Mouse (Mus musculus): ENCODE results near the gene Prdx2. TPM values are rescaled to one million over a fixed set of nuclear protein-coding genes. Genes with fewer than 3 reads are reported as not detected.

Gene Prdx2
- polyA plus RNA-seq, 1 experiment from 2014 or later = 1,124 TPM

DNA sequence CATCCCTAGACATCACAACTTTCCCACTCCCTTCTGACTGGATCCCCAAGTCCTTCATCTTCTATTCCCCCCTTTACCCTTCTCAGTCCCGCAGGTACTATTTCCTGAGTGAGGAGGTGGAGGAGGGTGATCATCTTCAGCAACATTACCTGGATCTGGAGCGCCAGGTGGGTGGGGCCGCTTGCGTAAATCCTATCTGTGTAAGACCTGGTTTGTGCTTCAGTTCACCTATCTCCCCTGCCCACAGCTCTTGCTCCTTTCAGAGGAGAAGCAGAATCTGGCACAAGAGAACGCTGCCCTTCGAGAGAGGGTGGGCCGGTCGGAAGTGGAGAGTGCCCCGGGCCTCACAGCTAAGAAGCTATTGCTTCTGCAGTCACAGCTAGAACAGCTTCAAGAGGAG is 25.0 kb downstream of the Prdx2 start:
- H3K27me3 ChIP-seq = peaks cover 5% of the 10 kb centered on the region; the same call in 1 of the 2 replicates
- no peak overlapping the region for H3K4me2 ChIP-seq
- WGBS = 94% methylated on average over 9 of the region's 9 CpGs
- H3K9me3 ChIP-seq = no peaks in the 10 kb centered on the region
- peaks cover 24% of the 10 kb centered on the region for H3K4me1 ChIP-seq (replicated peaks)
- H3K9ac ChIP-seq = no peak overlapping the region
- no peak overlapping the region for H3K4me3 ChIP-seq
- no peak for ATAC-seq (ENCODE audit: low FRiP score, low read depth)
- no peak overlapping the region for H3K27ac ChIP-seq (replicated peaks)
- no peaks in the 10 kb centered on the region for H3K36me3 ChIP-seq

DNA sequence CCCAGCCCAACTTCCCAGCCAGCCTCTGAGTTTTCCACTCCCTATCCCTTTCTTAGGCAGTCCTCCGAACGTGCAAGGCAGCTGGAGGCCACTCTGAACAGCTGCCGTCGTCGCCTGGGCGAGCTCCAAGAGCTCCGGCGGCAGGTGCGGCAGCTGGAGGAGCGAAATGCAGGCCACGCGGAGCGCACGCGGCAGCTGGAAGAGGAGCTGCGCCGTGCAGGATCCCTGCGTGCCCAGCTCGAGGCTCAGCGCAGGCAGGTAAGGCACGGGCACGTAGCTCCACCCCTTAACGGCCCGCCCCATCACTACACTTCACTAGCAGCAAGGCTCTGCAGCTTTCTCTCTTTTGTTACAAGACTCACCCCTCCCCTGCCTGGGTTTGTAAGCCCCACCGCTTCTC is 26.3 kb downstream of the Prdx2 start:
- Histone ChIP-seq H3K27ac (replicated peaks) (no peak overlapping the region), H3K27me3 (peaks cover 5% of the 10 kb centered on the region; the same call in 1 of the 2 replicates), H3K9me3 (no peaks in the 10 kb centered on the region), H3K4me1 (replicated peaks) (peaks cover 18% of the 10 kb centered on the region), H3K9ac (no peak overlapping the region), H3K36me3 (no peaks in the 10 kb centered on the region), H3K4me2 (peak overlapping the region; percentile 28), H3K4me3 (no peak overlapping the region)
- no peak for ATAC-seq (ENCODE audit: low FRiP score, low read depth)
- 18% methylated on average over 25 of the region's 25 CpGs for WGBS

DNA sequence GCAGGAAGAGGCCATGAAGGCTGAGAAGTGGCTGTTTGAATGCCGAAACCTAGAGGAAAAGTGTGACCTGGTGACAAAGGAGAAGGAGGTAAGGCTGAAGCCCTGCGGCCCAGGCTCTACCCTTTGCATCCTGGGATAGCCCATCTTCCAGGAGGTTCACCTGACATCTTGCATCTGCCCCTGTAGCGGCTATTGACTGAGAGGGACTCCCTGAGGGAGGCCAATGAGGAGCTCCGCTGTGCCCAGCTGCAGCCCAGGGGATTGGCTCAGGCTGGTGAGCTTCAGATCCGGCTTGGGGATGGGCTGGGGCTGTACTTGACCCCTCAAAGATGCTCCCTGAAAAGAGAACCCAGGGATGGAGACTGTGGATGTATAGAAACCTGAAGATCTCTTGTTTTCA is 27.6 kb downstream of the Prdx2 start:
- no peaks in the 10 kb centered on the region for H3K9me3 ChIP-seq
- no peak overlapping the region for H3K4me3 ChIP-seq
- no peak overlapping the region for H3K27ac ChIP-seq (replicated peaks)
- 0 out of 2 replicates have a peak, but pooled peaks cover 2% of the 10 kb centered on the region for H3K36me3 ChIP-seq
- H3K4me1 ChIP-seq (replicated peaks) = peaks cover 11% of the 10 kb centered on the region
- WGBS = 83% methylated on average over 5 of the region's 5 CpGs
- no peak overlapping the region for H3K4me2 ChIP-seq
- no peak overlapping the region for H3K9ac ChIP-seq
- no peak for ATAC-seq (ENCODE audit: low FRiP score, low read depth)
- H3K27me3 ChIP-seq = peaks cover 5% of the 10 kb centered on the region; the same call in 1 of the 2 replicates

DNA sequence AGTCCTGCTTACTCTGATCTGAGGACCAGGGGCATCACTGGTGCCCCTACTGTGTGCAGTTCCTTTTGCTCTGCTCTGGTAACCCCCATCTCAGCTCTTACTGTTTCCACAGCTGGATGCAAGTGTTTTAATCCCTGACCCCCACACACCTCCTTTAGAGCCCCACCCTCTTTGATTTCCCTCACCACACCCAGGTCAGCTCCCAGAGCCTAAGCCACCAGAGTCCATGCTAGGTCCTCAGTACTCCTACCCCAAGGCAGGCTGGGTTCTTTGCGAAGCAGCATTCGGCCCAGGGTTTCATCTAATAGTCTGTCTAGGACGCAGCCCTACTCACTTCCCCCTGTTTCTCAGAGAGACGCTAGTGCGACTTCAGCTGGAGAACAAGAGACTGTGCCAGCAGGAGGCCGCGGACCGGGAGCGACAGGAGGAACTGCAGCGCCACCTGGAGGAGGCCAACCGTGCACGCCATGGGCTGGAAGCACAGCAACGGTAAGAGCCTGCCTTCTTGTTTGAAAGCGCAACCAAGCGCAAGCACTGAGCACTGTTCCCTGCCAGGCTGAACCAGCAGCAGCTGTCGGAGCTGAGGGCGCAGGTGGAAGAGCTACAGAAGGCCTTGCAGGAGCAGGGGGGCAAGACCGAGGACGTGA is 28.4 kb downstream of the Prdx2 start:
- H3K4me3 ChIP-seq = no peak overlapping the region
- H3K9me3 ChIP-seq = no peaks in the 10 kb centered on the region
- peaks cover 11% of the 10 kb centered on the region for H3K4me1 ChIP-seq (replicated peaks)
- WGBS = 4% methylated on average over 19 of the region's 19 CpGs
- peak; percentile 84 for ATAC-seq (ENCODE audit: low FRiP score, low read depth)
- peaks cover 4% of the 10 kb centered on the region; the same call in 1 of the 2 replicates for H3K36me3 ChIP-seq
- H3K9ac ChIP-seq = no peak overlapping the region
- no peak overlapping the region for H3K27ac ChIP-seq (replicated peaks)
- H3K4me2 ChIP-seq = peak overlapping the region; percentile 29
- peaks cover 5% of the 10 kb centered on the region; the same call in 1 of the 2 replicates for H3K27me3 ChIP-seq

DNA sequence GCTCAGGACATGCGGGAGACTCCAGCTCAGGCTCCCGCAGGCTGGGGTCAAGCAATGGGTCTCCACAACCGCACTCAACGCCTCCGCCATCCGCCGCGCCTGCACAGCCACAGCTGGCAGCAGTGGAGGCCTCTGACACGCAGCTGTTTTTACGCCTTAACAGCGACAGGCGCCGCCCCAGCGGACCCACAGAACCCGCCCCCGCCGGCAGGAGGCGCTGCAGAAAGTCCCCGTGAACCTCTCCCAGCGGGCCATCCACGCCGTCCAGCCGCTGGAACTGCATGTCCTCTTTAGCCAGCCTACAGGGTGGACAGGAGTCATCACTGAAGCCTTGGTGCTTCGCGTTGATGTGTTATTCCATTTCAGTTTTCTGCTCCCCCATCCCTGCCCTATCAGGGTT is 38.3 kb downstream of the Prdx2 start:
- H3K27ac ChIP-seq (replicated peaks) = no peak overlapping the region
- H3K27me3 ChIP-seq = peaks cover 29% of the 10 kb centered on the region
- WGBS = 13% methylated on average over 25 of the region's 25 CpGs
- H3K9me3 ChIP-seq = no peaks in the 10 kb centered on the region
- H3K9ac ChIP-seq = no peak overlapping the region
- no peak overlapping the region for H3K4me2 ChIP-seq
- H3K4me3 ChIP-seq = no peak overlapping the region
- H3K36me3 ChIP-seq = peaks cover 3% of the 10 kb centered on the region; the same call in 1 of the 2 replicates
- ATAC-seq (ENCODE audit: low FRiP score, low read depth) = no peak
- no peaks in the 10 kb centered on the region for H3K4me1 ChIP-seq (replicated peaks)

GRCm38 (mm10) chr8:85011242-85011641 is 41.9 kb downstream of the Prdx2 start:
- Histone ChIP-seq H3K4me2 (no peak overlapping the region), H3K4me1 (replicated peaks) (peaks cover 7% of the 10 kb centered on the region), H3K36me3 (no peaks in the 10 kb centered on the region), H3K27ac (replicated peaks) (no peak overlapping the region), H3K9ac (no peak overlapping the region), H3K27me3 (peaks cover 42% of the 10 kb centered on the region), H3K9me3 (no peaks in the 10 kb centered on the region), H3K4me3 (no peak overlapping the region)
- 14% methylated on average over 28 of the region's 28 CpGs for WGBS
- ATAC-seq (ENCODE audit: low FRiP score, low read depth) = no peak

DNA sequence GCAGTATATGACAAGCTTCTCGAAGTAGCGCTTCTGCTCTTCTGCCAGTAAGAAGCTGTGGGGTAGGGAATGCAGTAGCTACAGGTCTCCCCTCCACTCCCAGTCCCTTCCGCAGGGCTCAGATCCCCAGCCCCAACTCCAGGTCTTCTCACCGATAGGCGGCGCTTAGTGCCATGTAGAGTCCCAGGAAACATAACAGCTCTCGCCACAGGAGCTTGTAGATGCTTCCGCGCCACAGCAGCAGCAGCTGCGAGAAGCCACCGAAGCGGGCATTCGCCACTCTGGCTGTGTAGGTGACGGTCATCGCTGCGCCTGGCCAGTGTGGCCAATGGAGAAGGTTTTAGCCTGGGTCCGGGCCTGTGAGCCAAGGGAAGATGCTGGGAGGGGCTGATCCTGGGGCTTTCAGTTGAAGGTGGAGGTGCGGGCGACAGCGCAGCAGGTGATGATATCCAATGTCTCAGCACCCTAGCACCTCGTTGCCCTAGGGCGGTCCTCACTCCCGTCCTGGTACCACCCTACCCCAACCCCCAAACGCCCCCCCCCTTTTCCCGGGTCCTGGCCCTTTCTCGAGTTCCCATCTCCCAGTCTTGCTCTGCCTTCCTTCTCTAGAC is 43.9 kb downstream of the Prdx2 start:
- 7% methylated on average over 26 of the region's 26 CpGs for WGBS
- H3K9me3 ChIP-seq = no peaks in the 10 kb centered on the region
- H3K9ac ChIP-seq = peak overlapping the region; percentile 56
- peaks cover 7% of the 10 kb centered on the region for H3K4me1 ChIP-seq (replicated peaks)
- ATAC-seq (ENCODE audit: low FRiP score, low read depth) = peak; percentile 73; the same call in 1 of the 2 replicates
- peak overlapping the region; percentile 84 for H3K4me2 ChIP-seq
- H3K36me3 ChIP-seq = peaks cover 8% of the 10 kb centered on the region
- H3K27ac ChIP-seq (replicated peaks) = no peak overlapping the region
- peak overlapping the region; percentile 41 for H3K4me3 ChIP-seq
- peaks cover 36% of the 10 kb centered on the region for H3K27me3 ChIP-seq

- Histone ChIP-seq H3K36me3 (peaks cover 14% of the 10 kb centered on the region), H3K4me2 (peak within 1 kb of the TSS; percentile 84), H3K4me1 (replicated peaks) (peaks cover 7% of the 10 kb centered on the region), H3K4me3 (peak within 1 kb of the TSS; percentile 41), H3K27me3 (peaks cover 33% of the 10 kb centered on the region), H3K9ac (peak within 1 kb of the TSS; percentile 56), H3K9me3 (no peaks in the 10 kb centered on the region), H3K27ac (replicated peaks) (no peak within 1 kb of the TSS)
- WGBS = 60% methylated on average over 2 of the region's 2 CpGs
- ATAC-seq (ENCODE audit: low FRiP score, low read depth) = no peak
Observed at GRCm38 (mm10) chr8:85014431-85014830, 45.0 kb downstream of the Prdx2 start, which contains the start of gene Best2. Gene Best2, minus strand, starts transcription at chr8:85014531.

GRCm38 (mm10) chr8:85016724-85017123 is 47.3 kb downstream of the Prdx2 start:
- no peak for ATAC-seq (ENCODE audit: low FRiP score, low read depth)
- Histone ChIP-seq H3K4me1 (replicated peaks) (peaks cover 7% of the 10 kb centered on the region), H3K36me3 (peaks cover 20% of the 10 kb centered on the region), H3K27ac (replicated peaks) (no peak overlapping the region), H3K9me3 (no peaks in the 10 kb centered on the region), H3K4me3 (no peak overlapping the region), H3K4me2 (no peak overlapping the region), H3K27me3 (peaks cover 18% of the 10 kb centered on the region), H3K9ac (no peak overlapping the region)
- 73% methylated on average over 10 of the region's 10 CpGs for WGBS

GRCm38 (mm10) chr8:85017209-85017608 is 47.8 kb downstream of the Prdx2 start:
- no peak for ATAC-seq (ENCODE audit: low FRiP score, low read depth)
- Histone ChIP-seq H3K4me3 (no peak overlapping the region), H3K9ac (no peak overlapping the region), H3K4me2 (no peak overlapping the region), H3K4me1 (replicated peaks) (peaks cover 7% of the 10 kb centered on the region), H3K9me3 (no peaks in the 10 kb centered on the region), H3K27me3 (peaks cover 17% of the 10 kb centered on the region), H3K27ac (replicated peaks) (no peak overlapping the region), H3K36me3 (peaks cover 25% of the 10 kb centered on the region)
- 51% methylated on average over 5 of the region's 5 CpGs for WGBS

DNA sequence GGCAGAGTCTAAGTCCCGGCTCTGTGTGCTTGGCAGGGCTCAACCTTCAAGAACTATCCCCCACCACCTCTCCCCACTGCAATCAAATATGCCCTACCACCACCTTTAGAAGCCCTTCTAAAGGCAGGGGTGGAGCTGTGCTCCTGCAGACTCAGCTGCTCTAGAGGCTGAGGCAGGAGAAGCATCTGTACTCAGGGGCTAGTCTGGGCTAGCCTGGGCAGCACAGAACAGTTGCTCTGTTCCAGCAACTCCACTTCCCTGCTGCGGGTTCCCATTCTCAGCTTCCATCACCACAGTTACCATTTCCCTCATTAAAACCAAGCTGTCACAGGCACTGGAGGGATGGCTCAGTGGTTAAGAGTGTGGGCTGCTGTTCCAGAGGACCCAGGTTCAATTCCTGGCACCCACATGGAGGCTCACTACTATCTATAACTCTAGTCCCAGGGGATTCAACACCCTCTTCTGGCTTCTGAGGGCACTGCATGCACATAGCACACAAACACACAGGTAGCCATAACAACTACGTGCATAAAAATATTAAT is 52.2 kb downstream of the Prdx2 start:
- peaks cover 23% of the 10 kb centered on the region for H3K4me1 ChIP-seq (replicated peaks)
- H3K9ac ChIP-seq = no peak overlapping the region
- H3K4me2 ChIP-seq = no peak overlapping the region
- H3K4me3 ChIP-seq = no peak overlapping the region
- no peaks in the 10 kb centered on the region for H3K27me3 ChIP-seq
- no peak overlapping the region for H3K27ac ChIP-seq (replicated peaks)
- WGBS = 97% methylated on average over 3 of the region's 3 CpGs
- ATAC-seq (ENCODE audit: low FRiP score, low read depth) = no peak
- peaks cover 39% of the 10 kb centered on the region for H3K36me3 ChIP-seq
- no peaks in the 10 kb centered on the region for H3K9me3 ChIP-seq

DNA sequence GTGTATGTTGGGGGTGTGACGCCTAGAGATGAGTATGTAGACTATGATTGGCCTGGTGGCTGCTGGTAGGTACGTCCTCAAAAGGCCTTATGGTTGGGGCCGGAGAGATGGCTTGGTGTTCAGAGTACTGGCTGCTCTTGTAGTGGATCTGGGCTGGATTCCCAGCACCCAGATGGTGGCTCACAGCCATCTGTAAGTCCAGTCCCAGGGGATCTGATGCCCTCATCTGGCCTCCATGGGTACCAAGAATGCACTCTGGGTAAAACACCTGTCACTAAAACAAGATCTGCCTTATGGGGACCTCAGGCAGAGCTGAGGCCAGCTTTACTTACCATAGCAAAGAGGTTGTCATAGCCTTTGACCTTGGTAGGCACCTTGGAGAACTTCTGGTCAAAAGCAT is 54.5 kb downstream of the Prdx2 start:
- WGBS = 94% methylated on average over 3 of the region's 3 CpGs
- H3K4me1 ChIP-seq (replicated peaks) = peaks cover 36% of the 10 kb centered on the region
- peak overlapping the region; percentile 98 for H3K4me3 ChIP-seq
- H3K36me3 ChIP-seq = peaks cover 31% of the 10 kb centered on the region
- H3K9ac ChIP-seq = no peak overlapping the region
- no peaks in the 10 kb centered on the region for H3K9me3 ChIP-seq
- no peak for ATAC-seq (ENCODE audit: low FRiP score, low read depth)
- H3K27ac ChIP-seq (replicated peaks) = no peak overlapping the region
- H3K4me2 ChIP-seq = peak overlapping the region; percentile 90
- no peaks in the 10 kb centered on the region for H3K27me3 ChIP-seq
